Mouse (Mus musculus) lung, postnatal 0 days (tissue): ENCODE data around the gene Coa4.
A peak's percentile ranks its signal among the peaks of the same experiment; 100 is the strongest.

Experiments
- CTCF ChIP-seq: IDR thresholded peaks from 2 replicates; pipeline ENCODE4 v1.5.1; 2016; ENCODE audit warnings: antibody characterized with exemption, mild to moderate bottlenecking
- EP300 ChIP-seq: IDR thresholded peaks from 2 replicates; pipeline ENCODE4 v1.6.1; 2016; ENCODE audit warnings: antibody characterized with exemption, mild to moderate bottlenecking, control low read depth

DNA sequence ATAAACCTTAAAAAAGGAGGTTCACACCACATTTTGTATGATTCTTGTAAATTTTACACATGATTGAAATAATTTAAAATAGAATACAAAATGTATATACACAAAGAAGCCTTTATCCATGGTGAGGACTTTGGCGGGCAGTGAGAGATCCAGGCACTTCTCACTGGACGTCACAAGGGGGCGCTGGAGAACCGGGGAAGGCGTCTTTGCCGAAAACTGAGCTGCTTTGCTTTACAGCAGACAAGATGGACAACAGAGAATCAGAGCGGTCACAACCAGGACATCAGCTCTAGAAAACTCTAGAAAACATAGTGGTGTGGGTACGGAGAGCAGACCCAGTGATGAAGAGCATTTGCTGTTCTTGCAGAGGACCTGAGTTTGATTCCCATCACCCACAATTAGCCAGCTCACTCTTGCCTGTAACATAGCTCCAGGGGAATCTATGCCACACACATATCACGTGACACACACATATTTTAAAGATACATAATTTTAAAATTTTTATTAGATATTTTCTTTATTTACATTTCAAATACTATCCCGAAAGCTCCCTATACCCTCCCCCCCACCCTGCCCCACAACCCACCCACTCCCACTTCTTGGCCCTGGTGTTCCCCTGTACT lies 16.1 kb upstream of the Coa4 start:
- TF ChIP-seq CTCF (peak; percentile 96), EP300 (no peak)
